Mouse (Mus musculus) thymus, adult 2 months (tissue): ENCODE results near the gene Paqr9. TPM values are rescaled to one million over a fixed set of nuclear protein-coding genes. Genes with fewer than 3 reads are reported as not detected.

ENCODE experiments used
- DNase-seq: peaks from one replicate; pipeline ENCODE4 v3.0.0; 2021
- H3K27ac ChIP-seq: fragments of 200-500 bp; 2 replicates; pipeline ENCODE4 v1.5.1; 2012; ENCODE audit warnings: low read length, control low read depth; ENCODE audit not compliant: control insufficient read depth, insufficient read depth
- H3K27me3 ChIP-seq: fragments of 200-500 bp; 2 replicates; pipeline ENCODE4 v1.6.1; 2012; ENCODE audit warnings: mild to moderate bottlenecking, low read length, moderate library complexity, mixed read lengths; ENCODE audit not compliant: control insufficient read depth, insufficient read depth
- H3K36me3 ChIP-seq: fragments of 200-500 bp; 2 replicates; pipeline ENCODE4 v1.6.1; 2012; ENCODE audit warnings: mild to moderate bottlenecking, low read length, moderate library complexity; ENCODE audit not compliant: control insufficient read depth, insufficient read depth
- H3K4me1 ChIP-seq: fragments of 200-500 bp; replicated peaks from 2 replicates; pipeline ENCODE4 v1.6.1; 2012; ENCODE audit warnings: low read length; ENCODE audit not compliant: control insufficient read depth, insufficient read depth
- H3K4me3 ChIP-seq: fragments of 200-500 bp; 2 replicates; pipeline ENCODE4 v1.5.1; 2012; ENCODE audit warnings: mild to moderate bottlenecking, low read length, control low read depth, moderate library complexity; ENCODE audit not compliant: control insufficient read depth, insufficient read depth
- CTCF ChIP-seq: fragments of 200-500 bp; IDR thresholded peaks from 2 replicates; pipeline ENCODE4 v1.5.1; 2012; ENCODE audit warnings: mild to moderate bottlenecking, control low read depth, low read length, moderate library complexity, borderline replicate concordance; ENCODE audit not compliant: control insufficient read depth, poor library complexity, insufficient read depth; ENCODE audit errors: extremely low read depth
- POLR2A ChIP-seq: fragments of 200-500 bp; IDR thresholded peaks from 2 replicates; pipeline ENCODE4 v1.6.1; 2012; ENCODE audit warnings: mild to moderate bottlenecking, low read length, control low read depth, moderate library complexity; ENCODE audit not compliant: control insufficient read depth, poor library complexity, insufficient read depth; ENCODE audit errors: extremely low read depth
- WGBS: fragments of 180-500 bp; shearing (Covaris S2); methylation state at CpG from one replicate; pipeline ENCODE4 v1.1.7; 2018; 5-methylcytosine and 5-hydroxymethylcytosine counted together
- polyA plus RNA-seq: library from polyadenylated mRNA; depleted of rRNA; stranded (reverse); fragments of >200 nt; gene quantifications from 2 replicates; pipeline ENCODE4 v1.2.3, GENCODE M21; 2012

Paqr9 gene
- polyA plus RNA-seq, 1 experiment, result 4.9 TPM

GRCm38 (mm10) chr9:95531144-95531543, 28.3 kb upstream of the Paqr9 start:
- WGBS, result 89% methylated on average over 3 of the region's 3 CpGs
- no peak for DNase-seq
- Histone ChIP-seq H3K36me3 (no peaks in the 10 kb centered on the region), H3K4me1 (no peaks in the 10 kb centered on the region), H3K27ac (no peak overlapping the region), H3K27me3 (no peaks in the 10 kb centered on the region), H3K4me3 (no peak overlapping the region)
- TF ChIP-seq POLR2A (no peak), CTCF (no peak)

GRCm38 (mm10) chr9:95533817-95534216, 25.6 kb upstream of the Paqr9 start:
- Histone ChIP-seq H3K27me3 (no peaks in the 10 kb centered on the region), H3K4me3 (no peak overlapping the region), H3K36me3 (no peaks in the 10 kb centered on the region), H3K27ac (no peak overlapping the region), H3K4me1 (no peaks in the 10 kb centered on the region)
- WGBS, result 30% methylated on average over 6 of the region's 6 CpGs
- DNase-seq, result no peak
- TF ChIP-seq POLR2A, result no peak
- no peak for TF ChIP-seq CTCF

- no peak for DNase-seq
- TF ChIP-seq POLR2A, result no peak
- Histone ChIP-seq H3K4me3 (no peak overlapping the region), H3K4me1 (no peaks in the 10 kb centered on the region), H3K36me3 (no peaks in the 10 kb centered on the region), H3K27me3 (no peaks in the 10 kb centered on the region), H3K27ac (no peak overlapping the region)
- WGBS, result 84% methylated on average over 2 of the region's 2 CpGs
Measured at GRCm38 (mm10) chr9:95539176-95539800, 20.2 kb upstream of the Paqr9 start.

GRCm38 (mm10) chr9:95540487-95540886, 19.0 kb upstream of the Paqr9 start:
- 60% methylated on average over 4 of the region's 4 CpGs for WGBS
- Histone ChIP-seq H3K27ac (no peak overlapping the region), H3K36me3 (no peaks in the 10 kb centered on the region), H3K27me3 (no peaks in the 10 kb centered on the region), H3K4me3 (no peak overlapping the region), H3K4me1 (no peaks in the 10 kb centered on the region)
- TF ChIP-seq CTCF (no peak), POLR2A (no peak)
- peak; percentile 34 for DNase-seq

- H3K36me3 ChIP-seq, result no peaks in the 10 kb centered on the region
- H3K27ac ChIP-seq, result no peak overlapping the region
- H3K4me1 ChIP-seq, result no peaks in the 10 kb centered on the region
- DNase-seq, result no peak
- no peaks in the 10 kb centered on the region for H3K27me3 ChIP-seq
- no peak for TF ChIP-seq POLR2A
- no peak for TF ChIP-seq CTCF
- H3K4me3 ChIP-seq, result no peak overlapping the region
Measured at GRCm38 (mm10) chr9:95541208-95541607, 18.2 kb upstream of the Paqr9 start.

GRCm38 (mm10) chr9:95541650-95542432, 17.6 kb upstream of the Paqr9 start:
- TF ChIP-seq POLR2A (no peak), CTCF (no peak)
- DNase-seq, result no peak
- no peaks in the 10 kb centered on the region for H3K27me3 ChIP-seq
- H3K36me3 ChIP-seq, result no peaks in the 10 kb centered on the region
- no peak overlapping the region for H3K27ac ChIP-seq
- no peak overlapping the region for H3K4me3 ChIP-seq
- WGBS, result 89% methylated on average over 15 of the region's 15 CpGs
- no peaks in the 10 kb centered on the region for H3K4me1 ChIP-seq
